ENCODE assay signal across 12 mouse cellular contexts in genomic region chr15:82343368-82344287, GRCm38 (mm10). TPM values are rescaled to one million over a fixed set of nuclear protein-coding genes. Genes with fewer than 3 reads are reported as not detected.
DNase-seq lines count a peak whose midpoint lies in the region; ATAC-seq lines count a peak whose summit lies in the region.
"Had no signal": no experiment of that assay in that cellular context is flagged by ENCODE, and none has a peak within 500 bp of the region (broad histone marks: within the 10 kb centered on the region; RNA-seq: fewer than 3 reads in every experiment).

No protein-coding gene starts in this region.

- H3K4me2 ChIP-seq in kidney, embryonic 14.5 days (replicated peaks; ENCODE audit: low read depth, low read length) = no peak overlapping the region
- peak overlapping the region; percentile 94 for H3K4me2 ChIP-seq in liver, embryonic 12.5 days
- H3K4me2 ChIP-seq: embryonic facial prominence, embryonic 15.5 days; hindbrain, embryonic 13.5 days had no signal

- no peaks in the 10 kb centered on the region for H3K27me3 ChIP-seq in kidney, embryonic 14.5 days (ENCODE audit: control insufficient read depth, insufficient read depth, low read length)
- no peaks in the 10 kb centered on the region for H3K27me3 ChIP-seq in liver, embryonic 12.5 days (replicated peaks)
- H3K27me3 ChIP-seq: embryonic facial prominence, embryonic 15.5 days had no signal

- H3K36me3 ChIP-seq in kidney, embryonic 14.5 days (ENCODE audit: control insufficient read depth, insufficient read depth, low read length) = peaks cover 9% of the 10 kb centered on the region
- H3K36me3 ChIP-seq in liver, embryonic 12.5 days = peaks cover 41% of the 10 kb centered on the region

- no peak overlapping the region for H3K4me3 ChIP-seq in kidney, embryonic 14.5 days (ENCODE audit: low read length)
- H3K4me3 ChIP-seq in liver, embryonic 12.5 days = peak overlapping the region; percentile 78
- H3K4me3 ChIP-seq: embryonic facial prominence, embryonic 15.5 days; hindbrain, embryonic 13.5 days had no signal

- ATAC-seq in kidney, embryonic 14.5 days (ENCODE audit: low FRiP score, low TSS enrichment) = no peak
- ATAC-seq in liver, embryonic 12.5 days = no peak
- ATAC-seq: midbrain, embryonic 16.5 days had no signal

- WGBS in kidney, embryonic 14.5 days = 86% methylated on average over 27 of the region's 27 CpGs
- WGBS in liver, embryonic 12.5 days (ENCODE audit: insufficient replicate concordance) = 81% methylated on average over 27 of the region's 27 CpGs

- no peak overlapping the region for H3K9ac ChIP-seq in kidney, embryonic 14.5 days (ENCODE audit: low read depth, low read length)
- peak overlapping the region; percentile 96 for H3K9ac ChIP-seq in liver, embryonic 12.5 days
- H3K9ac ChIP-seq: embryonic facial prominence, embryonic 15.5 days; hindbrain, embryonic 13.5 days had no signal

- H3K27ac ChIP-seq in kidney, embryonic 14.5 days (ENCODE audit: low read depth, low read length) = no peak overlapping the region; the same call in 1 of the 2 replicates
- peak overlapping the region; percentile 100 for H3K27ac ChIP-seq in liver, embryonic 12.5 days
- H3K27ac ChIP-seq: embryonic facial prominence, embryonic 15.5 days; hindbrain, embryonic 13.5 days had no signal

- peaks cover 13% of the 10 kb centered on the region for H3K4me1 ChIP-seq in kidney, embryonic 14.5 days (ENCODE audit: control insufficient read depth, insufficient read depth, low read length)
- peaks cover 79% of the 10 kb centered on the region for H3K4me1 ChIP-seq in liver, embryonic 12.5 days

- H3K9me3 ChIP-seq in kidney, embryonic 14.5 days (ENCODE audit: control insufficient read depth, low read length) = no peaks in the 10 kb centered on the region
- no peaks in the 10 kb centered on the region for H3K9me3 ChIP-seq in liver, embryonic 12.5 days (replicated peaks)
- H3K9me3 ChIP-seq: embryonic facial prominence, embryonic 15.5 days; hindbrain, embryonic 13.5 days had no signal

- DNase-seq in cerebellum, adult 11-12 months = peak; percentile 57
- DNase-seq in cerebellum, postnatal 14 days = no peak
- DNase-seq in kidney, adult 11 months = peak; percentile 78
- peak; percentile 59 for DNase-seq in kidney, adult 18-20 months
- no peak for DNase-seq in urinary bladder, adult 2 months (ENCODE audit: low spot score)
- no peak for DNase-seq in lung, postnatal 14 days
- DNase-seq: right cerebral cortex, postnatal 14 days had no signal

RNA-seq across cellular contexts. Expression of gene Smdt1, which starts 4.9 kb away (rescaled TPM):
- 276 and 306 TPM in 2 replicates for polyA plus RNA-seq in kidney, embryonic 14.5 days (2014; fragmentation: Nextera tagmentation; extraction: Ambion mirVana)
- 193 and 196 TPM in 2 replicates for polyA plus RNA-seq in liver, embryonic 12.5 days (2016; fragmentation: Nextera tagmentation; extraction: Ambion mirVana)
- 180 and 204 TPM in 2 replicates for polyA plus RNA-seq in urinary bladder, adult 2 months (2012; rRNA removed)

RNA-seq across cellular contexts. Expression of gene Pheta2, which starts 4.9 kb away (rescaled TPM):
- 4.7 and 8.9 TPM in 2 replicates for polyA plus RNA-seq in kidney, embryonic 14.5 days (2014; fragmentation: Nextera tagmentation; extraction: Ambion mirVana)
- 39.1 and 42.8 TPM in 2 replicates for polyA plus RNA-seq in liver, embryonic 12.5 days (2016; fragmentation: Nextera tagmentation; extraction: Ambion mirVana)
- 3.9 and 4.8 TPM in 2 replicates for polyA plus RNA-seq in urinary bladder, adult 2 months (2012; rRNA removed)

RNA-seq across cellular contexts. Expression of gene Naga, which starts 4.9 kb away (rescaled TPM):
- polyA plus RNA-seq in kidney, embryonic 14.5 days (2014; fragmentation: Nextera tagmentation; extraction: Ambion mirVana) = 43.6 and 57.3 TPM in 2 replicates
- polyA plus RNA-seq in liver, embryonic 12.5 days (2016; fragmentation: Nextera tagmentation; extraction: Ambion mirVana) = 36.5 and 40.8 TPM in 2 replicates
- polyA plus RNA-seq in urinary bladder, adult 2 months (2012; rRNA removed) = 84.6 and 87.2 TPM in 2 replicates

RNA-seq across cellular contexts. Expression of gene Ndufa6, which starts 10.5 kb away (rescaled TPM):
- polyA plus RNA-seq in kidney, embryonic 14.5 days (2014; fragmentation: Nextera tagmentation; extraction: Ambion mirVana) = 396 and 553 TPM in 2 replicates
- 368 and 383 TPM in 2 replicates for polyA plus RNA-seq in liver, embryonic 12.5 days (2016; fragmentation: Nextera tagmentation; extraction: Ambion mirVana)
- polyA plus RNA-seq in urinary bladder, adult 2 months (2012; rRNA removed) = 429 and 475 TPM in 2 replicates

RNA-seq across cellular contexts. Expression of gene Cyp2d22, which starts 36.4 kb away (rescaled TPM):
- 7.0 and 8.2 TPM in 2 replicates for polyA plus RNA-seq in kidney, embryonic 14.5 days (2014; fragmentation: Nextera tagmentation; extraction: Ambion mirVana)
- 8.0 and 8.1 TPM in 2 replicates for polyA plus RNA-seq in liver, embryonic 12.5 days (2016; fragmentation: Nextera tagmentation; extraction: Ambion mirVana)
- polyA plus RNA-seq in urinary bladder, adult 2 months (2012; rRNA removed) = 52.5 and 56.2 TPM in 2 replicates

Comparison
In these comparisons a context has a peak if more than half of its experiments do, and no peak if none do; other contexts are left out.
1. DNase-seq: peak in cerebellum, adult 11-12 months (single experiment), kidney, adult 11 months (single experiment) and kidney, adult 18-20 months (single experiment); none in cerebellum, postnatal 14 days (0 of 2), urinary bladder, adult 2 months (single experiment) and lung, postnatal 14 days (single experiment).